Mouse (Mus musculus) olfactory bulb, adult 2 months (tissue): Measurements from ENCODE around the gene Dact1.

ENCODE experiments used
- CTCF ChIP-seq: fragments of 200-500 bp; IDR thresholded peaks from 2 replicates; pipeline ENCODE4 v1.5.1; 2012; ENCODE audit warnings: low read depth, mild to moderate bottlenecking, low read length, moderate library complexity; ENCODE audit not compliant: insufficient read depth
- POLR2A ChIP-seq: fragments of 200-500 bp; IDR thresholded peaks from 2 replicates; pipeline ENCODE4 v1.6.1; 2012; ENCODE audit warnings: mild to moderate bottlenecking, low read depth, low read length, moderate library complexity; ENCODE audit not compliant: insufficient read depth

- TF ChIP-seq POLR2A (no peak), CTCF (no peak)
Measured at GRCm38 (mm10) chr12:71311237-71311887, 1.7 kb downstream of the Dact1 start.
